Mouse (Mus musculus) gastrocnemius, postnatal 4 days (tissue): ENCODE measurements around the gene Npm1. TPM values are rescaled to one million over a fixed set of nuclear protein-coding genes. Genes with fewer than 3 reads are reported as not detected.
A peak's percentile ranks its signal among the peaks of the same experiment; 100 is the strongest.

ENCODE experiments used
- DNase-seq, 2 experiments: peaks; one replicate each; pipeline ENCODE4 v3.0.0; 2021 to 2022; ENCODE audit warnings: low spot score in 2 of 2, mixed read lengths in 2 of 2
- long read RNA-seq, 2 experiments: library from polyadenylated mRNA; stranded (forward); transcript quantifications; one replicate each; pipeline ENCODE4 v2.0.0; 2021
- total RNA-seq, 2 experiments: library from RNA; stranded (reverse); gene quantifications; 2 replicates each; pipeline ENCODE4 v1.2.3; 2021

Gene Npm1
- 100 to 1,000 TPM; 331 to 334 TPM for total RNA-seq
- long read RNA-seq, experiment 1, transcript Npm1-204 (10 exons, 1,157 nt): minor isoform, 25 of 204 reads
- long read RNA-seq, experiment 1, transcript Npm1-201 (11 exons, 1,633 nt): major isoform, 166 of 204 reads
- long read RNA-seq, experiment 1, partial matches to known transcripts: 8 of 204 reads
- long read RNA-seq, experiment 1, other reads (novel, unspliced or antisense): 5 of 204 reads
- long read RNA-seq, experiment 2, transcript Npm1-204 (10 exons, 1,157 nt): minor isoform, 14 of 206 reads
- long read RNA-seq, experiment 2, transcript Npm1-201 (11 exons, 1,633 nt): major isoform, 173 of 206 reads
- long read RNA-seq, experiment 2, partial matches to known transcripts: 11 of 206 reads
- long read RNA-seq, experiment 2, other reads (novel, unspliced or antisense): 7 of 206 reads

DNA sequence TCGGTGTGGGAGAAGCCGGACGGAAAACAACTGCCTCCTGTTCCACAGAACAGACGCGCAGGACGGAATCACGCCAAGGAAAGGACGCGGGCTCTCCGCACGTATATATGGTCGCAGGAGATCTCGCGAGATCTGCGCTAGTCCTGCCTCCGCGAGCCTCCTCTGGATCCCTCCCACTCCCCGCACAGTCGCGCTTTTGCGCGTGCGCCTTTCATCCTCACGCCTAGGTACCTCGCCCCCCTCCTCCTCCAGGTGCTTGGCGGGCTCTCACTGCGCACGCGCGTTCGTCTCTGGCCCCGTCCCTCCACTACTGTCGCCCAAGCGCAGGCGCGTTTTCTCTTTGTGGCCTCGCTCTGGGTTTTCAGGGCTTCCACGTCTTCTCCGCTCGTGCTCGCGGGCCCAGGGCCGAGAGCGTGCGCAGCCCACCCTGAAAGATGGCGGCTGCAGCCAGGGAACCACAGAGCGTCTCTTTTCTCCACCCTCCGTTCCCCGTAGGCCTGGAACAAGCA is at the start of gene Npm1:
Gene Npm1, minus strand, starts transcription at position 209 of the 509 bp plus-strand sequence.
- DNase-seq: peak; percentile 98 to 99

DNA sequence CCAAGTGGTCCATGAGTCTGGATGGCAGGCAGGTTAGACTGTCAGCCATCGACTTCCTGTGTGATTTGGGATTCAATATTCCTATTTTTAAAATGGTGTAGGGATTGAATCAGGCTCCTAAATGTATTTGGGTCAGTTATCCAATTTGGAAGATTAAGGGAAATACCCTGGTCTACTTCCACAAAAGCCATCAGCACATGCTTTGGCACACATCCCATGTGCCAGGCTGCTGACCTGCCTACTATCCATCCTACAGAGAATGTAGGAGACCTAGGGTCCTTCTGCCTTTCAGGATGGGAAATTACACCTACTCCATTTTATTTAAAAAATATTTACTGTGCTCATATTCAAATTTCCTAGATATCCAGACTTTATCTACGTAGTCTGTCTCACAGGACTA is 44.4 kb upstream of the Npm1 start:
- DNase-seq: no peak

DNA sequence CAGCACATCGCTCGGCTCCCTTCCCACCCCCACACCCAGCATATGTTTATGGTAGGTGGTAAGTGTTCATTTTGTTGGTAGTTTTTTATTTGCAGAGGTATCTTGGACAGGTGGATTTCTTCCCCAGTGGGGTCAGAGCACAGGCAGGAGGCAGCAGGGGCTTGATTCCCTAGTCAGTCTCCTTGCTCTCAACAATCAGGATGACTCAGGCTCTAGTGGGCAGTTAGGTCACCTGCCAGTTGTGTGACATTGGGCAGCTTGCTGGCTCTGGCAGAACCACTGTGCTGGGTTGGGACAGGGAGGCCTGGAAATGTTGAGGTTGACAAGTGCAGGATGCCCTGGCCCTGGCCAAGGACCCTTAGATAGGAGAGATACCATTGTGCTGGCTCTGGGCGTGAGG is 42.0 kb upstream of the Npm1 start:
- no peak for DNase-seq

DNA sequence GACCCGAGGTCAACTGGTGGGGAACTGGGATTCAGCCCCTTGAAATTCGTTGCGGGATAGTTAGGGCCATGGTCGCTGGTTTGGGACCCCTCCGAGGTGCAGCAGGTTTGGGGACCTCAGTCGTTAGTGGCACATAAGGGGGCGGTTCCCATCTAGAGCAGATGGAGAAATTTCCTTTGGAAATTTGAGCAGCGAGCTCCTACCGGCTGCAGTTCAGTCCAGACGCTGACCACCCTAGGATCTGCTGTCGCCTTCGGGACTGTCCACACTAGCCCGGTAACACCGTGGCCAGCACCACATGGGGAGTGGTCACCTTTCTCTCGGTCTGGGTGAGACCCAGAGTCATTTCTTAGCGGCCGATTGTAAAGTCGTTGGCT is 41.3 kb upstream of the Npm1 start:
- DNase-seq: no peak

DNA sequence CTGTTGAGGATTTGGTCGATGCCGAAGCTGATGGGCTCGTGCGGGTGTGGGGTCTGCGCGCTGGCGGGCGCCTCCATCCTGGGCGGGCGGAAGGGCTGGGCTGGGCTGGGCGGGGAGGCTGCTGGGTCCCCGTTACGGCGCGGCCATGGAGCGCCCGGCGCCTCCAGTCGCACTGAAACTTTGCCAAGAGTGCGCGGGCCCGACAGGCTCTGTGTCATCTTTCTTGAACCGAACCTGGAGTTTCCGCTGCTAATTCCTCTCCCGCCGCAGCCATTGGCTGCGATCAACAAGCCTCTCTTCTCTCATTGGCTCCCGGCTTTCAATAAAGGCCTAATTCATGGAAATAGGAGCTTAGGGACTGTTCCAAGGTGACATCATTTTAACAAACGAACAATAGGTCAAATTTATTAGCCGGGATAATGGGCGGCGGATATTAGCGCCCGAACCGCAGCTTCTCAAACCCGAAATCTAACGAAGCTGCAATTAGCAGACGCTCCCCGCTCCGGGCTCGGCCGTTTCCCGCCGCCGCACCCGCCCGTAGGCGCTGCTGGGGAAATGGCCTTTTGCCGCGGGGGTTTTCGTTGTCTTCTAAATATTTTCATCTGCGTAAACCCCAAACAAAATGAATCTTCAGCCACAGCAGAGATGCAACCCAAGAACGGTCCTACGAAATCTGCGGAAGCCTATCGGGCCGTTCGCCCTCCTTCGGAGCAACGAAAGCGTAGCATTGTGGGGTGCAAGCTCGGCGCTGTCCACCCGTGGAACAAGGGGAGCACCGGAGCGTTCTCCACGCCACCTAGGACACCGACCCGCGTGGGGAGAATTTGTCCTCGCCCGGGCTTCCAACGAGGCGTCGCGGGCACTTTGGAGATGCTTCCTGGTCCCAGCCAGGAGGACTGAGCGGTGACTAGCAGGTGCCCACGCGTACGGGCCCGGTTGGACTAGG is 40.6 kb upstream of the Npm1 start, which contains the start of gene Tlx3:
Gene Tlx3, minus strand, starts transcription at position 207 of the 946 bp plus-strand sequence.
- DNase-seq: peak in 1 of 2 experiments; percentile 28

DNA sequence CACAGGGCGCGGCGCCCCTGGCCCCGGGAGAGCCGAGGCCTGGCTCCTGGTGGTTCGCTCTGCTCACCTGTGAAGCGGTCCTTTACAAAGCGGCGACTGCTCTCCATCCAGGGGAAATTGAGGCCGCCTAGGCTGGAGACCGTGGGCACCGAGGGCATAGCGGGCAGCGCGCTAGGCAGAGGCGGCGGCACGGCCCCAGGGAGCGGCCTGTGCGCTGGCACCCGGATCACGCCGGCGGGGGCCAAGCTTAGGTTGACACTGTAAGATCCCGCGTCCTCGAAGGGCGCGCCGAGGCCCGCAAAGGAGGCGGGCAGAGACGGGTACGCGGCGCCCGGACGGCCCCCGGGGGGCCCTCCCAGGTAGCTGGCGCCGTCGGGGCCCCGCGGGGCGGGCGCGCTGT is 40.0 kb upstream of the Npm1 start:
- DNase-seq: no peak

DNA sequence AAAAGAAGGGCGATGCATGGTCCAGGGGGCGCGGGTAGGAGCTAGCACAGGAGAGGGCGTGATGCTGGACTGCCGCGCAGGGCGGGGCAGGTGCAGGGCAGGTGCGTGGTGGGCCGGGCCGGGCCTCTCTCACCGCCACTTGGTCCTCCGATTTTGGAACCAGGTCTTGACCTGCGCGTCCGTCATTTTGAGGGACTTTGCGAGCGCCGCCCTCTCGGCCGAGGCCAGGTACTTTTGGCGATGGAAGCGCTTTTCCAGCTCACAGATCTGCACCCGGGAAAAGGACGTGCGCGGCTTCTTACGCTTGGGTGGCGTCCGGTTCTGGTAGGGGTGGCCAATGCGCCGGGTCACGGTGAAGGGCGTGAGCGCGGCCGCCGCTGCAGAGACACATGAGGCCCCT is 39.3 kb upstream of the Npm1 start:
- no peak for DNase-seq

DNA sequence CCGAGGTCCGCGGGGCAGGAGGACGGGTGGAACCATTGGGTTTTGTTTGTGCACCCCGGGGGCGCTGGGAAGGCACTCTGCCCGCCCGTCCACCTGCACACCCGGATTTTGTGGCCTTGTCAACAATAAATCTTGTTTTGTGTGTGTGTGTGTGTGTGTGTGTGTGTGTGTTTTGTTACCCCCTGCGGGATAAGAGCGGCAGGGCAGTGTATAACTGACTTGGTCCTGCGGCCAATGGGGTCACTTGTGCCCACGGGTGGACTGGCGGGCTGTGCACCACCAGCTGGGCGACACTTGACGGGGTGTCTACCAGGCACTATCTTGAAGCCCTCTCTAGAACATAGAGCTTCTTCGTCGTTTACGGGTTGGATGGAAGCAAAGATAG is 38.6 kb upstream of the Npm1 start:
- DNase-seq: no peak

DNA sequence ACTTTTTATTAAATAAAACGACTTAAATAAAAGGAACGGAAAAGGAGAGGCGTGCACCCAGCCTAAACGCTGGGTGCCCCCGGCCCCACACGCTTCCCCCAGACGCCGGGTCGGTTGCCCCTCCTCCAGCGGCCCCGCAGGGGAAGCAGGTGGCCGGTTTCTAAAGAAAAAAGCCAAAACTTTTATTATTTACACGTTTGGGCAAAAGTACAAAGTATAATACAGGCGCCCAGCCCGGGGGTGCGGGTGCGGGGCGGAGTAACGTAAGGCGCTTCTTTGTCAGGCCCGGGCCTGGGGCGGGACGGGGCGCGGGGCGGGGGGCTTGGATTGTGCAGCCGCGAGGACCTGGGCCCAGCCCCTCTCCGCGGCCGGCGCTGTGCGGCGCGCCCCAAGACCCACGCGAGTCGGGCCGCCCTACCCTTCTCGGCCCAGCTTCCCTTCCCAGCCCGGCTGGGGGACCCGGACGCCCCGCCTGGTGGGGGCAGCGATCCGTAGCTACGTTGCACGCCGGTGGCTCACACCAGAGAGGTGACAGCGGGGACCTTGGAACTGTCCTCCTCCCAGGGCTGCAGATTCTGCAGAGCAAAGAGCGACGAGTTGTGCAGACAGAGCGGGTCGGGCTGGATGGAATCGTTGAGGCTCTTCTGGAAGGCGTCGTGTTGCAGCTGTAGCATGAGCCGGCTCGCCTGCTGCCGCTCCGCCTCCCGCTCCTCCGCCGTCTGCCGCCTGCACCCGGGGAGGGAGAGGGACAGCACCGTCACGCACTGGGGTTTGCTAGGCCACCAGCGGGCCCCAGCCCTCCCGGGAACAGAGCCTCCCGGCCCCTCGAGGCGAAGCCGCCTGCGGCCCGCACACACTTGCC is 38.0 kb upstream of the Npm1 start:
- peak in 1 of 2 experiments; percentile 40 for DNase-seq

DNA sequence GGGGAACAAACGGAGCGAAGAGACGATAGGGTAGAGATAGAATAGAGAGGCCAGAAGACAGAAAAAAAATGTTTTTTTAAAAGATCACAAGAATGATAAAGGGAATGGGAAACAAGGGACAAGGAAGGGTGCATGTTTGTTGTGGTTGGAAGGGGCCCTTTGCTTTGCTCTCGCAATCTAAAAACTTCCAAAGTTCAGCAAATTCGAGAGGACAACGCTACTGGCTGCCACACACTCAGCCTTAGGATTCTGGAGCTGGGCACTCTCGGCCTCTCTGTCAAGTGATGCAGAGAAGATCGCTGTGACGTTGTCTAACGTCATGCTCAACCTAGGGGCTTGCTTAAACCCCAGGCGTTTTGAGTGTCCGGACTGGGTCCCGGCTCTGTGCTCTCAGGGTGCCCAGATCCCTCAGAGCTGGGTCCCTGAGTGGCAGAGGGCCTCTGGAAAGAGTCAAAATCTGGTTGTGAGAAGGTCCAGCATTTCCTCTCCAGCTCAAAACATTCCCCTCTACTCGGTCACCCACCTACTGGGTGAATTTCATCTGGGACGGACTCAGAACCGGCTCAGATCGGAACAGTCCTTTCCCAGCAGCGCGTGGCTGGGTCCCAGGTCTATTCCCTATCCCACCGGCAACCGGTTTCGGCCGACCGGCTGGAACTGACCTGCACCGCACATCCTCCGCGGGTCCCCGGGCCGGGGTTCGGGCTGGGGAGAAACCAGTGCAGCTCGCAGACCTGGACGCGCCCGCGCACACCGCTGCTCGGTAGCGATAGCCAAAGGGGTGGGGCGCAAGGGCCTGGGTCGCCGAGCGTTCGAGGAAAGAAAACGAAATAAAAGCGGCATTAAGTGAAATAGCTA is 37.1 kb upstream of the Npm1 start:
- peak in 1 of 2 experiments; percentile 32 for DNase-seq

DNA sequence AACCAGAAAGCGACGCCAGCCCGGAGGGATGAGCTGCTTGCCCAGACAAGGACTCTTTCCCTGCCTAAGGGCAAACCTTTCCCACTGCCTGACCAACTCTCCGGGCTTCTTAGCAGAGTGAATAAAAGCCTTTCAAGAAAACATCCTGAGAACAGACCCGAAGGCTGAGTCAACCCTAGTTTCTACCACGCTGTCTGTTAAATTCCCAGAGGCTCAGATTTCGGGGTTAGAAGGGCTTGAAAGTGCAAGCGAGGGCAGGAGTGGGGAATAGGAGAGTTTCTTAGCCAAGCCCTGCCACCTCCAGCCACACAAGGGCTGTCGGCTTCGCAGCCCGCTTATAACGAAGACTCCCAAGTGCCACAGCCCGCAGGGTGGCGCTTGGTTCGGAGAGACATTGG is 36.1 kb upstream of the Npm1 start:
- no peak for DNase-seq

DNA sequence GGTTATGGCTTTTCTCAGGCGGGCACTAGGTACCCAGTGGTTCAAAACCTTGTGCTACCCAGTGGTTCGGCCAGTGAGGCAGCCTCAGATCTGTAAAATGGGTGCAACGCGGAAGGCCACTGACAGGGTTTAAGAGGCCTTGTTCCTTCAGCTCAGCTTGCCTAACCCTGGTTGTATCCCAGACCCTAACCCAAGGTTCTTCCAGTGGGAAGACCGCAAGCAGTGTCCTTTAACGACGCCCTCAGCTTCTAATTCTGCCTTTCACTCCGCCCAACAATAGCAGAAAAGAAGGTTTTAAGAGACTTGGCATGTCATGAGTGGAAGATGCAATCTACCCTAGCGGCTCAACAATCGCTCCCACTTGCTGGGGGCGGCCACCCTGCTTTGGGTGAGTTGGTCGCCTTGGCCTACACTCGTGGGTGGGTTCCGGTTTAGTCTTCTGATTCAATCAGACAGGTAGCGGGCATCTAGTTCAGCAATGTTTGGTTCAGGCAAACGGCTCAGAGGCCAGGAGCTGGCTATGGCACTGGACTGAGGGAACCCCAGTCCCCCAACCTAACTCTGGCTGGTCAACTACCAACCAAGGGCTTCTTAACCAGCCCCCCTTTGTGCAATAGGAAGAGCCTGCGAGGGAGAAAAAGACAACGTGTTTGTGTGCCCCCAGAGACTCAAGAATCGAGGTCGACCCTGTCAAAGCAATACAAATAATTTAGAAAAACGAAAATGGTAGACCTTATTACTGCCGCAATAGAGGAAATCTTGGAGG is 35.5 kb upstream of the Npm1 start:
- no peak for DNase-seq

DNA sequence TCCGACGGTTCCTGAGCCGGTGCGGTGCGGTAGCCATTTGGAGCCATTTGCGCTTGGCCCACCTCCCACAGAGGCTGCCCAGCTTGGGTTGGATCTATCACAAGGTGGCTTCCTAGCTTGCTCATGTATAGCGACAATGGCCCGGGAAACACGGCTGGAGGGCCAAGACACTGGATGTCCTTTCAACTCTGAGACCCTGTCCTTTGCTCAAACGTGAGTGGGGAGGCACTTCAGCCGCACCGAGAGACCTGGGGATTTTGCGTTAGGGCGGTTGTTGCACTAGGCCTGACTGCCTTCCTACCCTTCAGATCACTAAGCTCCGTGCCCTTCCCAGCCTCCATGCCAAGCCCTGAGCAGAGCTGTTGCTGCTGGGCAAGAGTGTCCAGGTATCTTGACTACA is 34.7 kb upstream of the Npm1 start:
- no peak for DNase-seq

DNA sequence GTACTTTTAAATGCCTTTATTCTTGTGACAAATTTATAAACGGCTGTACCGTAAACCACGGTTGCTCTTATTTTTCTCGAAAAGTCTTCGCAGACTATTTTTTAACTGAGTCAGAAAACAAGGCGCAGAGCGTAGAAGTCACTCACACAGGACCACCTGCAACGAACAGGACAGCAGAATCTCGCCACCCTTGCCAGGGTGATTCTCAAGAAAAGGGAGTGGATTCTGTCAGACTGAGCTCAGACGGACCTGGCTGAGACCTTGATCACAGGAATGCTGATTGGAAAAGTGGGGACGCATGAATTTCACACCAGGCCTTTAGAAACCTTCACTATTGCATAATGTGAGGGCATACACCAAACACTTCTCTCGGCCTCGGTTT is 34.1 kb upstream of the Npm1 start:
- DNase-seq: no peak

DNA sequence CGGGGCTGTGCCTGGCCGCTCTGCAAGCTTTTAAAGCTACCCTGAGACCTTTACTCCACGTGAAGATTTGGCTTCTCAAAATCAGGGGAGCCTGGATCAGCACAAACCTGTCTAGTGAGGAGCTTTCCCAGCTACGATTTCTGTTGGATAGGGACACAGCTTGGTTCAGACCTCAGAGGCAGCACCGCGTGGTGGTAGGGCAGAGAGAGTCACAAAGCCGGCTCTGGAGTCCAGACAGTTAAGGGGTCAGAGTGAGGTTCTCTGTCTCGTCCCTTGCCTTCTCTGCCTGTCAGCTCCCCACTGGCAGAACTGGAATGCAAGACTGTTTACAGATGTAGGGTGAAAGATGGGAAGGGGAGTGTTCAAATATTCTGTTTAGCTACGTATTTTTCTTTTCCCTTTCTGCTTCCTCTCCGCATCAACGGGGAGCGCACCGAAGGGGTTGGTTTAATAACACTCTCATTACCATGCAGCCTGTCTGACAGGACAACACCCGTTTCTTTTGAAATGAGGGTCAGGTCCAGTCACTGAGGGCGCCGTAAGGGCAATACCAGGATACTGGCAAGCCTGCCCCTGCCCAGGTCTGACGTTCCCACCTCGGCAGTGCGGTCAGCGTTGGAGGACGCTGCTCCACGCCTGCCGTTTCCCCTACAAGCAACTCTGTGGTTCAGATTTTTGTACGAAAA is 33.6 kb upstream of the Npm1 start:
- DNase-seq: no peak

DNA sequence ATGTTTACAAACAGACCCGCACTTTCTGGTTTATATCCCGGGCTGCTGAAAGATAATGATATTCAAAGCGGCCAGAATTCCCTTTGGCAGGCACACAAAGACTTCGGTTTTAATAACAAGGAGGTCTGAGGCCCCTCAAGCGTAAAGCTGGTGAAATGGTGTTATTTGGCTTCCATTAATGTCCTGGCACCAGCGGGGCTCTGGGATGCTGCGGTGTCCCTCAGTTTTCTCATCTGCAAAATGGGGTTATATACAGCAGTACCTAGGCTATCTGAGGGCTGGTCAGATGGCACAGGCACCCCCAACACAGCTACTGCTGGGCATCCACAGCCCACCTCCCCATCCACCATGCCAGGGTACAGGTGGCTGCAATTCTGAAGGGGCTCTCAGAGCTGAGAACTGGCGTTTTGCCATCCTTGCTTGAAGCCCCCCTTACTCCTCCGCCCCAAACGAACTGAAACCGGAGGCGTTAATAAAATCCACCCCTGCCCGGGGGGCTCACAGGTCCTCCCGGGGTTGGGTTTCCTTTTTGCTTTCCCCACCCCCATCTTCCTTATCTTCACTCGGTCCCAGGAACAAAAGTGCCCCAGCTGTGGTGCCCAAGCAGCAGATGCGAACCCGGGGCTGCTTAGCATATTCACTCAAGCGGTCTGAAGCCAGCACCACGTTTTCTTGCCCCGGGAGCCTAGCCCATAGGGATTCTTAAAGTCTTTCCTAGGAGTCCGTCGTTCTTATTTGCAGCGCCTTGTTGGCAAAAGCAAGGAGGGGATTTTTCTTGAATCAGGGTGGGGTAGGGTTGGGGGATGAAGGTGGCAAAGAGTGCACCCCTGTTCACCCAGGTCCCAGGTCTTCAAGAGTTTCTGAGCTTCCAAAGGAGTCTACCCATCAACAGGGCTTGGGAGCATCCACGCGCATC is 32.8 kb upstream of the Npm1 start:
- DNase-seq: no peak

DNA sequence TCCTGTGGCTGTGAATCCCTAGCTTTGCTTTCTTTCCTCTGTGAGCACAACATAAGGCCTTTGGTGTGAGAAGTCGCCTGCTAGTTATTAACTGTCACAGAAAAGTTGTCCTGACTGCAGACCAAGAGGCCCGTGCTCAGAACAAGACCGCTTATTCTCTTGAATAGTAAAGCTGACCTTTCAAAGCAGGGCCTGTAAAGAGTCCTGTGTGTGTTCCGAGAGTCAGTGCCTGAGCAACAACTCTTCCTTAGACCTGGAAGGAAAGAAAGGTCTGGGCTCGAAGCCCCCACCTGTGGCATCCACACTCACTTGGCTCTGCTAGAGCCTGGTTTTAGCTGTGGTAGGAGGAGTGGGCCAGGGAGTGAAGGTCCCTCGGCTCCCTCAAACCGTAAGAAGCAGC is 32.1 kb upstream of the Npm1 start:
- DNase-seq: no peak

DNA sequence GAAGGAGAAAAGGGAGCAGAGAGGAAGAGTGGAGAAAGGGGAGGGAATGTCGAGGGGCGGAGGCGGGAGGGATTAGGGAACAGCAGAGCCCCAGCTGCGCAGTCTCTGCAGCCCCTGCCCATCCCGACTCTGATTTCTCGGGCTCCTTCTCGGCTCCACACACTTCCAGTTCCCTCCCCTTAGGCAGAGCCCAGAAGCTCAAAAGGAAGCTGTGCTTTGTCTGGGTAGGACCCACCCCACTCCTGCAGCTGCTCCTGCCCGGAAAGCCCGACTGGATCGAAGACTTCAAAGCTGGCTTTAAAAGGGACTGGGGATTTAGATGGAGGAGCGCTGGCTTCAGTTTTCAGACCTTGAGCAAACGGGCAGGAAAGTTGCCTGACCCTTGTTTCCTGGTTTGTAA is 30.7 kb upstream of the Npm1 start:
- no peak for DNase-seq
